Mouse (Mus musculus) kidney, adult 18-20 months (tissue): ENCODE measurements at regions not wholly inside any gene's neighbourhood (a gene's known extent, or its start where the extent isn't known, plus 50 kb on each side); places are given as distances from the start of the nearest gene placed in this dataset.

Experiments used
- DNase-seq: peaks from one replicate; pipeline ENCODE4 v3.0.0; 2021

GRCm38 (mm10) chr14:25385644-25386043, 73.3 kb upstream of the Zmiz1 start:
- no peak for DNase-seq

GRCm38 (mm10) chr14:25387780-25388179, 71.2 kb upstream of the Zmiz1 start:
- DNase-seq: no peak

- DNase-seq: no peak
Observed at GRCm38 (mm10) chr14:25389314-25389713, 69.7 kb upstream of the Zmiz1 start.

- DNase-seq: no peak
Observed at GRCm38 (mm10) chr14:25392412-25392811, 66.6 kb upstream of the Zmiz1 start.

GRCm38 (mm10) chr14:25392940-25393339, 66.0 kb upstream of the Zmiz1 start:
- no peak for DNase-seq

- DNase-seq: no peak
Observed at GRCm38 (mm10) chr14:25394931-25395330, 64.1 kb upstream of the Zmiz1 start.

- peak; percentile 63 for DNase-seq
Observed at GRCm38 (mm10) chr14:25396990-25397531, 61.9 kb upstream of the Zmiz1 start.

GRCm38 (mm10) chr14:25397751-25398150, 61.2 kb upstream of the Zmiz1 start:
- DNase-seq: no peak

GRCm38 (mm10) chr14:25398745-25399144, 60.2 kb upstream of the Zmiz1 start:
- no peak for DNase-seq

GRCm38 (mm10) chr14:25399286-25399685, 59.7 kb upstream of the Zmiz1 start:
- DNase-seq: no peak

GRCm38 (mm10) chr14:25401104-25401963, 57.7 kb upstream of the Zmiz1 start:
- no peak for DNase-seq

GRCm38 (mm10) chr14:25402409-25402808, 56.6 kb upstream of the Zmiz1 start:
- no peak for DNase-seq

GRCm38 (mm10) chr14:25405191-25405590, 53.8 kb upstream of the Zmiz1 start:
- no peak for DNase-seq

GRCm38 (mm10) chr14:25406059-25406458, 52.9 kb upstream of the Zmiz1 start:
- DNase-seq: no peak

- DNase-seq: no peak
Observed at GRCm38 (mm10) chr14:25406613-25407012, 52.4 kb upstream of the Zmiz1 start.

GRCm38 (mm10) chr14:25407111-25407510, 51.9 kb upstream of the Zmiz1 start:
- no peak for DNase-seq
